Mouse (Mus musculus) layer of hippocampus, adult 18-20 months (tissue): ENCODE data around the gene Palm3. TPM values are rescaled to one million over a fixed set of nuclear protein-coding genes. Genes with fewer than 3 reads are reported as not detected.
A peak's percentile ranks its signal among the peaks of the same experiment; 100 is the strongest.
"Not testable (repeated sequence)": the region's sequence is repeated elsewhere in the genome, so short reads cannot be mapped to it uniquely, and the experiment has no call there.

ENCODE experiments used
- DNase-seq, 2 experiments: peaks; one replicate each; pipeline ENCODE4 v3.0.0; 2022; ENCODE audit warnings: low spot score in 2 of 2
- long read RNA-seq: library from polyadenylated mRNA; stranded (forward); transcript quantifications from one replicate; pipeline ENCODE4 v2.0.0, GENCODE M21; 2021
- total RNA-seq, 2 experiments: library from RNA; stranded (reverse); gene quantifications; 2 replicates each; pipeline ENCODE4 v1.2.3; 2021

The Palm3 gene
- 1 to 10 TPM; 3.5 to 4.1 TPM for total RNA-seq
- long read RNA-seq, partial matches to known transcripts, result 3 of 5 reads
- long read RNA-seq, other reads (novel, unspliced or antisense), result 2 of 5 reads

GRCm38 (mm10) chr8:84021096-84021495 lies at the start of gene Palm3:
Gene Palm3, plus strand, starts transcription at chr8:84021471.
- DNase-seq, result no peak

GRCm38 (mm10) chr8:83971661-83972060 lies 49.6 kb upstream of the Palm3 start:
- DNase-seq, result no peak

GRCm38 (mm10) chr8:83972150-83973120 lies 48.8 kb upstream of the Palm3 start, which contains the start of gene Prkaca:
Gene Prkaca, plus strand, starts transcription at chr8:83972993.
- DNase-seq, result peak; percentile 99

- peak in 1 of 2 experiments; percentile 31 for DNase-seq
Measured at GRCm38 (mm10) chr8:83973161-83974031, 47.9 kb upstream of the Palm3 start.

- DNase-seq, result no peak
Measured at GRCm38 (mm10) chr8:83974521-83974920, 46.8 kb upstream of the Palm3 start.

GRCm38 (mm10) chr8:83976101-83976630 lies 45.1 kb upstream of the Palm3 start:
- no peak for DNase-seq

- DNase-seq, result no peak
Measured at GRCm38 (mm10) chr8:83976779-83977350, 44.4 kb upstream of the Palm3 start.

- DNase-seq, result no peak
Measured at GRCm38 (mm10) chr8:83977646-83978045, 43.6 kb upstream of the Palm3 start.

GRCm38 (mm10) chr8:83978200-83978599 lies 43.1 kb upstream of the Palm3 start:
- no peak for DNase-seq

GRCm38 (mm10) chr8:83980250-83980649 lies 41.0 kb upstream of the Palm3 start:
- no peak for DNase-seq

GRCm38 (mm10) chr8:83980845-83981244 lies 40.4 kb upstream of the Palm3 start:
- no peak for DNase-seq

GRCm38 (mm10) chr8:83981533-83981932 lies 39.7 kb upstream of the Palm3 start:
- no peak for DNase-seq

GRCm38 (mm10) chr8:83982449-83982848 lies 38.8 kb upstream of the Palm3 start:
- DNase-seq, result no peak

GRCm38 (mm10) chr8:83983222-83983621 lies 38.0 kb upstream of the Palm3 start:
- DNase-seq, result not testable (repeated sequence)

- no peak for DNase-seq
Measured at GRCm38 (mm10) chr8:83989243-83989642, 32.0 kb upstream of the Palm3 start.

GRCm38 (mm10) chr8:83990170-83990569 lies 31.1 kb upstream of the Palm3 start:
- no peak for DNase-seq

GRCm38 (mm10) chr8:83992488-83992887 lies 28.8 kb upstream of the Palm3 start:
- no peak for DNase-seq

GRCm38 (mm10) chr8:83994030-83994429 lies 27.2 kb upstream of the Palm3 start:
- DNase-seq, result no peak

- DNase-seq, result no peak
Measured at GRCm38 (mm10) chr8:83995973-83996372, 25.3 kb upstream of the Palm3 start.

- peak in 1 of 2 experiments; percentile 80 for DNase-seq
Measured at GRCm38 (mm10) chr8:83996567-83997505, 24.4 kb upstream of the Palm3 start.
